Mouse (Mus musculus): ENCODE data around the gene 1300017J02Rik.

DNA sequence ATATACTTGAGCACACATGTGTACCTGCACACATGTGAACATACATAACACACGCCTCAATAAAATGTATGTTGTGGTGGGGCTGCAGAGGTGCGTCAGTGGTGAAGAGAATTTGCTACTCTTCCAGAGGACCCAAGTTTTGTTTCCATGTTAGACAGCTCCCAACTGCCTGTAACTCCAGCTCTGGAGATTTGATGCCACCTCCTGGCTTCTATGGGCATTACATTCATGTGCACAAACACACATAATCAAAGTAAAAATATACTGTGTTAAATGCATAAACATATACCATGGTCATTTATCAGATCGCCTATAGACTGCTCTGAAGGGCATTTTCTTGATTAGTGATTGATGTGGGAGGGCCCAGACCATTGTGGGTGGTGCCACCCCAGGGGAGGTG, 2.2 kb downstream of the 1300017J02Rik start:
- TF ChIP-seq CTCF (IDR thresholded peaks at IDR 0.05; ENCODE audit: low read depth), result peak; percentile 91
- TF ChIP-seq EP300 (optimal IDR thresholded peaks at IDR 0.05), result no peak
